Comparison of ENCODE assay signal across 16 mouse cellular contexts in the genomic region with DNA sequence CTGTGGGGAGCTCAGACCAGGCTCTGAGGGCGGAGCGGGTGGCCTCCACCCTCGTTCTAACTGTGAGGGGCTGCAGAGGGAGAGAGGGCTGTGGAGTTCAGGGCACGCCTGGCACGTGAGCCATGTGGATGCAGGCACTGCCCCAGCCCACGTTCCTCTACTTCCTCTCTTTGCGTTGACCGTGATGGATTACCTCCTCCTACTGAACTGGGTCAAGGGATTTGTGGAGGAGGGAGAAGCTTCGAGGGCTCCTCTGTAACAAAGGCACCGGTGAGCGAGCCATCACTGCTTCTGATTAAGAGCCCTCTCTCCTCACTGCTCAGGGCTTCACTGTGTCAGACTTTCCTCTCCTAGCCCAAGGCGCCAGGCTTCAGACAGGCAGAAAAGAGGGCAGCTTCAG.
DNase-seq lines count a peak whose midpoint lies in the region; ATAC-seq and TF ChIP-seq lines count a peak whose summit lies in the region.
"Had no signal": no experiment of that assay in that cellular context is flagged by ENCODE, and none has a peak within 500 bp of the region (broad histone marks: within the 10 kb centered on the region; RNA-seq: fewer than 3 reads in every experiment).

No protein-coding gene starts in this region.

- no peak for ATAC-seq in hindbrain, embryonic 15.5 days (ENCODE audit: low FRiP score, low read depth)
- ATAC-seq in hindbrain, embryonic 14.5 days (ENCODE audit: low FRiP score): no peak
- peak; percentile 58; the same call in 1 of the 2 replicates for ATAC-seq in stomach, embryonic 14.5 days (ENCODE audit: insufficient number of reproducible peaks, insufficient read depth, low FRiP score, low read depth)
- no peak for ATAC-seq in stomach, postnatal 0 days (ENCODE audit: low FRiP score, low TSS enrichment)
- ATAC-seq: forebrain, embryonic 16.5 days had no signal

- H3K9me3 ChIP-seq in hindbrain, embryonic 15.5 days: no peaks in the 10 kb centered on the region
- H3K9me3 ChIP-seq in hindbrain, embryonic 14.5 days (ENCODE audit: control insufficient read depth, low read length): no peaks in the 10 kb centered on the region
- no peaks in the 10 kb centered on the region for H3K9me3 ChIP-seq in stomach, embryonic 14.5 days (ENCODE audit: control insufficient read depth, low read depth, low read length)
- no peaks in the 10 kb centered on the region for H3K9me3 ChIP-seq in stomach, postnatal 0 days (ENCODE audit: control insufficient read depth, low read length)
- H3K9me3 ChIP-seq: embryonic facial prominence, embryonic 15.5 days; heart, embryonic 12.5 days had no signal

- WGBS in hindbrain, embryonic 15.5 days: 48% methylated on average over 12 of the region's 12 CpGs
- WGBS in hindbrain, embryonic 14.5 days: 49% methylated on average over 12 of the region's 12 CpGs
- 21% methylated on average over 12 of the region's 12 CpGs for WGBS in stomach, embryonic 14.5 days
- 23% methylated on average over 12 of the region's 12 CpGs for WGBS in stomach, postnatal 0 days

- no peak for DNase-seq in hindbrain, embryonic 14.5 days (ENCODE audit: low spot score)
- no peak for DNase-seq in stomach, postnatal 0 days (ENCODE audit: low spot score)
- DNase-seq in embryo, embryonic 10.5 days (ENCODE audit: low spot score): peak; percentile 41
- DNase-seq in MN1 (ENCODE audit: low spot score): no peak
- DNase-seq in frontal cortex, postnatal 25 days (ENCODE audit: low spot score in 2 of 2): no peak
- DNase-seq: cerebellum, postnatal 25 days; heart, postnatal 4 days; kidney, adult 11 months; layer of hippocampus, adult 9-11 months; thymus, adult 2 months had no signal

- TF ChIP-seq CTCF in stomach, postnatal 0 days (IDR thresholded peaks at IDR 0.05; ENCODE audit: low read depth): no peak

- no peak overlapping the region for H3K4me3 ChIP-seq in hindbrain, embryonic 15.5 days
- H3K4me3 ChIP-seq in hindbrain, embryonic 14.5 days (replicated peaks; ENCODE audit: low read length): no peak overlapping the region
- H3K4me3 ChIP-seq in stomach, embryonic 14.5 days (ENCODE audit: low read depth, low read length): no peak overlapping the region
- no peak overlapping the region for H3K4me3 ChIP-seq in stomach, postnatal 0 days (ENCODE audit: low read depth, low read length)
- H3K4me3 ChIP-seq: embryonic facial prominence, embryonic 15.5 days; heart, embryonic 12.5 days had no signal

- no peaks in the 10 kb centered on the region for H3K36me3 ChIP-seq in hindbrain, embryonic 15.5 days
- no peaks in the 10 kb centered on the region for H3K36me3 ChIP-seq in hindbrain, embryonic 14.5 days (replicated peaks; ENCODE audit: control insufficient read depth, insufficient read depth)
- H3K36me3 ChIP-seq in stomach, embryonic 14.5 days (ENCODE audit: control insufficient read depth, insufficient read depth, low read length): no peaks in the 10 kb centered on the region
- H3K36me3 ChIP-seq in stomach, postnatal 0 days (ENCODE audit: control insufficient read depth, insufficient read depth, low read length): no peaks in the 10 kb centered on the region
- H3K36me3 ChIP-seq: embryonic facial prominence, embryonic 15.5 days; heart, embryonic 12.5 days had no signal

- H3K9ac ChIP-seq in hindbrain, embryonic 15.5 days: no peak overlapping the region
- no peak overlapping the region for H3K9ac ChIP-seq in hindbrain, embryonic 14.5 days
- no peak overlapping the region for H3K9ac ChIP-seq in stomach, embryonic 14.5 days (replicated peaks; ENCODE audit: low read depth, low read length)
- H3K9ac ChIP-seq in stomach, postnatal 0 days (ENCODE audit: low read length): no peak overlapping the region
- H3K9ac ChIP-seq: embryonic facial prominence, embryonic 15.5 days; heart, embryonic 12.5 days; liver, embryonic 14.5 days had no signal

- no peak for TF ChIP-seq EP300 in stomach, postnatal 0 days (optimal IDR thresholded peaks at IDR 0.05)

- H3K4me1 ChIP-seq in hindbrain, embryonic 15.5 days (replicated peaks): 0 out of 2 replicates have a peak, but pooled peaks cover 5% of the 10 kb centered on the region
- no peaks in the 10 kb centered on the region for H3K4me1 ChIP-seq in hindbrain, embryonic 14.5 days (replicated peaks; ENCODE audit: control insufficient read depth, insufficient read depth, low read length)
- no peaks in the 10 kb centered on the region for H3K4me1 ChIP-seq in stomach, embryonic 14.5 days (ENCODE audit: control insufficient read depth, insufficient read depth, low read length)
- H3K4me1 ChIP-seq in stomach, postnatal 0 days (replicated peaks; ENCODE audit: control insufficient read depth, insufficient read depth): no peaks in the 10 kb centered on the region
- H3K4me1 ChIP-seq: embryonic facial prominence, embryonic 15.5 days had no signal

- no peaks in the 10 kb centered on the region for H3K27me3 ChIP-seq in hindbrain, embryonic 15.5 days
- no peaks in the 10 kb centered on the region for H3K27me3 ChIP-seq in hindbrain, embryonic 14.5 days (ENCODE audit: control insufficient read depth, insufficient read depth, low read length)
- H3K27me3 ChIP-seq in stomach, embryonic 14.5 days (ENCODE audit: control insufficient read depth, insufficient read depth, low read length): no peaks in the 10 kb centered on the region
- H3K27me3 ChIP-seq in stomach, postnatal 0 days (ENCODE audit: control insufficient read depth, insufficient read depth, low read length): no peaks in the 10 kb centered on the region
- H3K27me3 ChIP-seq: embryonic facial prominence, embryonic 15.5 days; heart, embryonic 12.5 days had no signal

- H3K27ac ChIP-seq in hindbrain, embryonic 15.5 days (replicated peaks): 0 out of 2 replicates have a peak overlapping the region, but pooled peaks have one; percentile 39
- H3K27ac ChIP-seq in hindbrain, embryonic 14.5 days: no peak overlapping the region
- H3K27ac ChIP-seq in stomach, embryonic 14.5 days (ENCODE audit: low read length): no peak overlapping the region
- H3K27ac ChIP-seq in stomach, postnatal 0 days (replicated peaks): no peak overlapping the region
- H3K27ac ChIP-seq: embryonic facial prominence, embryonic 15.5 days; liver, embryonic 14.5 days had no signal

- H3K4me2 ChIP-seq in hindbrain, embryonic 15.5 days: no peak overlapping the region
- H3K4me2 ChIP-seq in hindbrain, embryonic 14.5 days (replicated peaks): no peak overlapping the region
- H3K4me2 ChIP-seq in stomach, embryonic 14.5 days (replicated peaks; ENCODE audit: low read depth, low read length): no peak overlapping the region
- no peak overlapping the region for H3K4me2 ChIP-seq in stomach, postnatal 0 days (replicated peaks; ENCODE audit: low read depth)
- H3K4me2 ChIP-seq: embryonic facial prominence, embryonic 15.5 days; heart, embryonic 12.5 days had no signal
